Mouse (Mus musculus) megakaryocyte, embryonic 14.5 days (primary cell): ENCODE results near the gene Degs2. TPM values are rescaled to one million over a fixed set of nuclear protein-coding genes. Genes with fewer than 3 reads are reported as not detected.
A peak's percentile ranks its signal among the peaks of the same experiment; 100 is the strongest.

ENCODE experiments used
- H3K27me3 ChIP-seq: replicated peaks from 2 replicates; pipeline ENCODE3; 2012; ENCODE audit warnings: inconsistent platforms
- H3K36me3 ChIP-seq: replicated peaks from 2 replicates; pipeline ENCODE3; 2012; ENCODE audit warnings: low read length, inconsistent platforms, mixed read lengths
- H3K4me1 ChIP-seq: 2 replicates; pipeline ENCODE4 v1.6.1; 2012; ENCODE audit warnings: inconsistent platforms
- H3K4me3 ChIP-seq: replicated peaks from 2 replicates; pipeline ENCODE3; 2012; ENCODE audit warnings: moderate library complexity, mild to moderate bottlenecking, inconsistent platforms
- H3K9me3 ChIP-seq: 2 replicates; pipeline ENCODE4 v1.6.1; 2012; ENCODE audit warnings: inconsistent platforms
- FLI1 ChIP-seq: IDR thresholded peaks from 2 replicates; pipeline ENCODE4 v1.6.1; 2012; ENCODE audit warnings: low read length, inconsistent platforms, mixed read lengths
- GATA1 ChIP-seq: IDR thresholded peaks from 3 replicates; pipeline ENCODE4 v1.6.1; 2012; ENCODE audit warnings: mixed read lengths, low read length, inconsistent platforms, borderline replicate concordance
- polyA plus RNA-seq: library from polyadenylated mRNA; stranded (reverse); fragments of >175 nt; gene quantifications from 2 replicates; pipeline ENCODE4 v1.2.3, GENCODE M21; 2012; ENCODE audit warnings: low replicate concordance; ENCODE audit not compliant: insufficient read depth

The Degs2 gene
- polyA plus RNA-seq: not detected in 2 replicates

DNA sequence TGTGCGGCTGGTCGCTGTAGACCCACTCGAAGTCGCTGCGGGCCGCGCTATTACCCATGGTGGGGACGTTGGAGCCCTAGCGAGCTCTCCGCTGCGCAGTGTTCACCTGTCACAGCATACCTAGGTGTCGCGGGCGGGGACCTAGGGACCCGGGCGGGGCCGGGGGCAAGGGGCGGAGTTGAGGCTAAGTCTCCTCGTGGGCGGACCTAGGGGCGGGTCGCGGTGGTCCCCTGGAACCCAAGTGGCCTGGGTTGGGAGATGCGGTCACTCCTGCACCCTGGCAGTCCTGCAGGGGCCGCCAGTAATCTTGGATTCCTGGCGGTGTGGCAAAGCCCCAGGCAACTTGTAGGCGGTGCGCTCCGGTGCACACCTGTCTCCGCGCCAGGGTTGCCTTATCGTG lies at the start of gene Degs2:
Gene Degs2, minus strand, starts transcription at position 131 of the 400 bp plus-strand sequence.
- H3K27me3 ChIP-seq: peaks cover 70% of the 10 kb centered on the region
- peaks cover 30% of the 10 kb centered on the region for H3K4me1 ChIP-seq
- no peaks in the 10 kb centered on the region for H3K9me3 ChIP-seq
- peak within 1 kb of the TSS; percentile 16 for H3K4me3 ChIP-seq
- TF ChIP-seq FLI1 (no peak), GATA1 (no peak)
- H3K36me3 ChIP-seq: no peaks in the 10 kb centered on the region

DNA sequence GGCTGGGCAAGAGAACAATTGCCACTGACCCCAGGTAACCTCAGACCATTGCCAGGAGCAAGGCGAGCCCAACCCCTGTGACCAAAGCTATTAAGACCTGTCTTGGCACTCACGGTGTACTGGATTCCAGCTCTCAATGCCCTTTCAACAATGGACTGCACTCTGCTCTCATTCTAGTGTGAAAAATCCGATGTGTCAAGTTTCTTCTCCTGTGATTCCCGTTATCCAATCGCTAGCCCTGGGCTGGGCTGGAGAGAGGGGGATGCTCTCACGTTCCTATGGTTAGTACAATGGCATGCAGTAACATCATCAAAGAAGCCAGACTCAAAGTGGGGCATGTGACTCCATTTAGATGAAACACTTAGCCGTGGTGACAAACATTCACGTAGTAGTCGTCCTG lies 49.7 kb upstream of the Degs2 start:
- peaks cover 31% of the 10 kb centered on the region for H3K27me3 ChIP-seq
- peaks cover 10% of the 10 kb centered on the region; the same call in 1 of the 2 replicates for H3K4me1 ChIP-seq
- H3K36me3 ChIP-seq: no peaks in the 10 kb centered on the region
- no peak overlapping the region for H3K4me3 ChIP-seq
- TF ChIP-seq FLI1 (no peak), GATA1 (no peak)
- H3K9me3 ChIP-seq: peaks cover 13% of the 10 kb centered on the region

DNA sequence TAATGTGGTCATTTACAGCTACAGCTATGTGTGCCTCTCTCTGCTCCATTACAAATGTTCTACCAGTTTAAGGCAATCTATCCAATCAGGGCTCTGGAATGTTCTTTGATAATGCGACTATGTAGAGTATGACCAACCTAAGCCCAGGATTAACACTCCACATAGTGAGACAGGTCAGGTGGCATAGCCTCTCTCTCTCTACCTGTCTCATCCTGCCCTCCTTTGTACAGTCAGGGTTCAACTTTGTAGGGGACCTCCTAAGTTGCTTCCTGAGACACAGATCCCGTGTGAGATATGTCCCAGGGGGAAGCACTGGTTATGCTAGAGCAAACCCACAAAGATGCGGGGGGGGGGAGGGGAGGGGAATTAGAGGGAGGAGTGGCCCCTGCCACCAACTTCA lies 48.1 kb upstream of the Degs2 start:
- Histone ChIP-seq H3K4me1 (peaks cover 6% of the 10 kb centered on the region; the same call in 1 of the 2 replicates), H3K4me3 (no peak overlapping the region), H3K9me3 (peaks cover 13% of the 10 kb centered on the region), H3K27me3 (peaks cover 33% of the 10 kb centered on the region), H3K36me3 (no peaks in the 10 kb centered on the region)
- TF ChIP-seq GATA1: no peak
- no peak for TF ChIP-seq FLI1

DNA sequence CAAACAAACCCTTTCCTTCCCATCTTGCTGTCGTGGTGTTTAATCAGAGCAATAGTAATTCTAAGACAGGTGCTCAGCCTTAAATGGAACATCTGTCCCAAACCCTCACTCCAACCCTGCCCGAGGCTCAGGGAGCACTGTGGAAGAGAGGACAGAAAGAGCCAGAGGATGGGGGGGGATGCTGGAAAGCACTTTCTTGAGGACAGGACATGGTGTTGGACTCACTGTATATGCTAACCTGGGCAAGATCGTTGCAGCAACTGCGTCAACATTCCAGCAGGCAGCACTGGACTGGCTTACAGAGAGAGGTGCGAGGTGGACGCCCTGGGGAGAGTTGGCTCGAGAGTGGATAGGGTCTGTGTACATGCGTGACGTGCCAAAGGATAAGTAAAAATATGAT lies 47.3 kb upstream of the Degs2 start:
- peaks cover 6% of the 10 kb centered on the region; the same call in 1 of the 2 replicates for H3K4me1 ChIP-seq
- H3K9me3 ChIP-seq: peaks cover 13% of the 10 kb centered on the region
- H3K36me3 ChIP-seq: no peaks in the 10 kb centered on the region
- no peak for TF ChIP-seq GATA1
- TF ChIP-seq FLI1: no peak
- H3K4me3 ChIP-seq: no peak overlapping the region
- H3K27me3 ChIP-seq: peaks cover 32% of the 10 kb centered on the region

DNA sequence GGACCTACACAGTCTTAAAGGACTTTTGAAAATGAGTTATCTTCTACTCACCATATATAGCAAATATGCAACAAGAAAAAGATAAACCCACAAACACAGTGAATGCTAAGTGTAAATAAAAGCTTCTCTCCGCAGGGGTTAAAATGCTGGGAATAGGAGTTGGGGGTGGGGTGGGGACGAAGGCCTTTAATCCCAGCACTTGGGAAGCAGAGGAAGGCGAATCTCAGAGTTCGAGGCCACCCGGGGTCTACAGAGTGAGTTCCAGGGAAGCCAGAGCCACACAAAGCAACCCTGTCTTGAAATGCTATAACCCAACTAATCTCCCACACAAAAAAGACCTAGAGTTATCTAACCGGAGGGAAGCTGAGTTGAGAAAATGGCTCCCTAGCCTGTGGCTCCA lies 46.9 kb upstream of the Degs2 start:
- no peaks in the 10 kb centered on the region for H3K36me3 ChIP-seq
- peaks cover 31% of the 10 kb centered on the region for H3K27me3 ChIP-seq
- peaks cover 13% of the 10 kb centered on the region for H3K9me3 ChIP-seq
- no peak overlapping the region for H3K4me3 ChIP-seq
- peaks cover 6% of the 10 kb centered on the region; the same call in 1 of the 2 replicates for H3K4me1 ChIP-seq
- no peak for TF ChIP-seq GATA1
- no peak for TF ChIP-seq FLI1

DNA sequence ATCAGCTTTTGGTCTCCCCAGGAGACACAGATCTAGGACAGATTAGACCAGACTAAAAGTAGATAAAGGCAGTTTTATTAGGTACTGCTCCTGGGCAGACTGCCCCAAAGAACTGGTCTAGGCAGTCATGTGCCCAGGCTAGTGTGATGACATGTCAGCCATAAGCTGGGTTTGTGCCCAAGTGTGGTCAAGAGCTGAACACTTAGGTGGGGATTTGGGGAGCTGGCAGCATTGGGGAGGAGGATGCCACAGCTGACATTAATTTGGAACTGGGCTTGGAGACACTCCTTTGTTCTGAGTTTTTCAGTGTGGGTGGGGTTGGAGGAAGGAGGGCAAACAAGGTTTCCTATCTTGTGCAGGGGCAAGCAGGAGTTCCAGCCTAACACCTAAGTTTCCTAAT lies 43.9 kb upstream of the Degs2 start:
- Histone ChIP-seq H3K4me1 (peaks cover 6% of the 10 kb centered on the region; the same call in 1 of the 2 replicates), H3K27me3 (peaks cover 22% of the 10 kb centered on the region), H3K4me3 (no peak overlapping the region), H3K9me3 (peaks cover 13% of the 10 kb centered on the region), H3K36me3 (no peaks in the 10 kb centered on the region)
- no peak for TF ChIP-seq GATA1
- TF ChIP-seq FLI1: no peak

DNA sequence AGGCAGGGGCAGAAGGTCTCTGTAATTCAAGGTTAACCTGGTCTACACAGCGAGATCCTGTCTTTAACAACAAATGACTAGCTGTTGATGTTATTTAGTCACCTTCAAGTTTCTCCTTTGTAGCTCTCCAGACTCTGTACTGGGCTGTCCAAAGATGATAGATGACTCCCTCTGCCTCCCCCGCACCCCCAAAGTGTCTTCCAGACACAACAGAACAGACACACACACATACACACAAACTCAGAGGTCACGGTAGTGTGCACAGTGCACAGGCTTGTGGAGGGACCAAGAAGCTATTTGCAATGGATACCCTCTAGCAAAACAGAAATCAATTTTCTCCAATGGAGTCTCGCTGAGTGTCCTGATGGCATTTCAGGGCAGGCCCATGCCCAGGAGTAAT lies 40.1 kb upstream of the Degs2 start:
- no peak for TF ChIP-seq GATA1
- no peak for TF ChIP-seq FLI1
- H3K27me3 ChIP-seq: peaks cover 7% of the 10 kb centered on the region
- H3K4me3 ChIP-seq: no peak overlapping the region
- H3K9me3 ChIP-seq: peaks cover 4% of the 10 kb centered on the region; the same call in 1 of the 2 replicates
- H3K4me1 ChIP-seq: no peaks in the 10 kb centered on the region
- no peaks in the 10 kb centered on the region for H3K36me3 ChIP-seq

DNA sequence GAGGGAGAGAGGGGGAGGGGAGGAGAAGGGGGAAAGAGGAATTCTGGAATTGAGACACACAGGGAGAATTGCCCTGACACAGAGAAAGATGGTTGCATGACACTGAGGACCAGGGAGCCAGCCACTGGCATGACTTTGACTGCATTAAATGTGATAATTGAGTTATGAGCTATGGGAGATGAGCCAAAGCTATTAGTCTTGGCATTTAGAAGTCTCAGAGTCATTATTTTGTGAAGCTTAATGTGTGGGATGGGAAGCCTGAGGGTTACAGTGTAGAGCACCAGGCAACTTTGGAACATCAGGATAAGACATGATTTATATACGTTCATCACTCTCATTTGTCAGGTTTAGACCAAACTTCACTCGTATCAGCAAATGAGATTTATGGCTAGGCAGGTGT lies 39.4 kb upstream of the Degs2 start:
- no peaks in the 10 kb centered on the region for H3K9me3 ChIP-seq
- H3K27me3 ChIP-seq: peaks cover 5% of the 10 kb centered on the region
- H3K4me1 ChIP-seq: no peaks in the 10 kb centered on the region
- no peaks in the 10 kb centered on the region for H3K36me3 ChIP-seq
- TF ChIP-seq FLI1 (no peak), GATA1 (no peak)
- no peak overlapping the region for H3K4me3 ChIP-seq

DNA sequence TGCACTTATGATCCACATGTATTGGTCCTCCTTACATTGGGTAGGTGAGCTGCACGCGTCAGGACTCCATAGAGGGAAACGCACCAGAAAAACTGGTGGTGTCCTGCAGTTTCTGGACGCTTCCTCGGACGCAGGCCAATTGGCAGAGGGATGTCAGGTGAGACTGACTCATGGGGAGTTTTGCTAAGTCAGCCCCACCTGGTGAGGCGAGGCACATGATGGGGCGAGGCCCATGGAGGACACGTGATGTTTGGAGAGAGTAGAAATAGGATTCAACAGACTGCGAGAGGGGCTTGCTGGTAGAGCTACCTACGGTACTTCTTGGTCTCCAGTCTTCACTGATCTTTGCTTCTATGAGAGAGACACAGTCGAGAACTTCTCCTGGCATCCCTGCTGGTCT lies 36.6 kb upstream of the Degs2 start:
- Histone ChIP-seq H3K9me3 (no peaks in the 10 kb centered on the region), H3K4me3 (no peak overlapping the region), H3K4me1 (no peaks in the 10 kb centered on the region), H3K36me3 (no peaks in the 10 kb centered on the region), H3K27me3 (peaks cover 2% of the 10 kb centered on the region)
- TF ChIP-seq FLI1 (no peak), GATA1 (no peak)

DNA sequence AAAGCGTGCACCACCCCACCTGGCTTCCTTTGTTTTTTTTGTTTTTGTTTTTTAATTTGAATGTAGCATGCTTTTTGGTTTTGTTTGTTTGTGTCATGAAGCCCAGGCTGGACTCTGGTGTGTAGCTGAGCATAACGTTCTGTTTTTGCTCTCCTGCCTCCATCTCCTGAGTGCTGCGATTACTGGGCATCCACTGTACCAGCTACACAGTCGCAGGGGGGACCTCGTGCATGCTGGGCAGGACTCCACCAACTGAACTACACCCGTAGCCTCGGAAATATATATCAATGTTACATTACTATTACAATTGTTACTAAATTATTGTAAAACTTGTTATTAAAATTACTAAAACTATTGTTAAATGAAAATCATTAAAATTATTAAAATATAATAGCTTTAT lies 35.7 kb upstream of the Degs2 start:
- no peaks in the 10 kb centered on the region for H3K9me3 ChIP-seq
- no peak for TF ChIP-seq FLI1
- no peak for TF ChIP-seq GATA1
- peaks cover 2% of the 10 kb centered on the region for H3K27me3 ChIP-seq
- H3K4me3 ChIP-seq: no peak overlapping the region
- no peaks in the 10 kb centered on the region for H3K36me3 ChIP-seq
- H3K4me1 ChIP-seq: no peaks in the 10 kb centered on the region

DNA sequence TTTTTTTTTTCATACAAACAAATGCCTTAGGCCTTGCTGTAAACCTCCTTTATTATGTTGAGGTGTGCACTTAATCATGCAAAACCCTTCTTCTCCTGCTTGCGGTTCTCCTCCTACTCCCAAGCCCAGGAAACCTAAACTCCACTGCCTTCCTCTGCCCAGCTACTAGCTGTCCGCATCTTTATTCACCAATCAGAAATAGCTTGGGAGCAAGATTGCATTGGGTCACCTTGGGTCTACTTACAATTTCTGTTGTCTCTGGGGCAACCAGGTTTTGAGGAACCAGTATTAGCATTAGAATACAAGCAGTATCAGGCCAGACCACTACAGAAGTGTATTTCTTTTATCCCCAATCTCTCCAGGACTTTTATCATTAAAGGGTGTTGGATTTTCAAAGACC lies 32.3 kb upstream of the Degs2 start:
- Histone ChIP-seq H3K36me3 (no peaks in the 10 kb centered on the region), H3K9me3 (no peaks in the 10 kb centered on the region), H3K4me1 (no peaks in the 10 kb centered on the region), H3K27me3 (peaks cover 2% of the 10 kb centered on the region), H3K4me3 (no peak overlapping the region)
- no peak for TF ChIP-seq FLI1
- no peak for TF ChIP-seq GATA1
